Mouse (Mus musculus): ENCODE results near the gene Hcn3.

- TF ChIP-seq CTCF (IDR thresholded peaks at IDR 0.05; ENCODE audit: extremely low read depth, insufficient read depth, low read length) (no peak), POLR2A (IDR thresholded peaks at IDR 0.05; ENCODE audit: extremely low read depth, insufficient read depth, low read length) (no peak)
Observed at GRCm38 (mm10) chr3:89113058-89113457, 46.9 kb downstream of the Hcn3 start.
